Mouse (Mus musculus): Measurements from ENCODE around the gene Zfp646. TPM values are rescaled to one million over a fixed set of nuclear protein-coding genes. Genes with fewer than 3 reads are reported as not detected.

The Zfp646 gene
- polyA plus RNA-seq, 1 experiment = 13.6 TPM

GRCm38 (mm10) chr7:127918203-127918602 lies 42.2 kb downstream of the Zfp646 start:
- Histone ChIP-seq H3K36me3 (ENCODE audit: control insufficient read depth, insufficient read depth, low read length) (0 out of 2 replicates have a peak, but pooled peaks cover 1% of the 10 kb centered on the region), H3K27ac (ENCODE audit: insufficient read depth, low read depth, low read length) (no peak overlapping the region), H3K27me3 (ENCODE audit: control insufficient read depth, insufficient read depth, low read length) (no peaks in the 10 kb centered on the region), H3K4me3 (ENCODE audit: low read depth, low read length) (no peak overlapping the region), H3K4me1 (ENCODE audit: control insufficient read depth, insufficient read depth, insufficient read length, low read length) (peaks cover 13% of the 10 kb centered on the region)
- no peak for TF ChIP-seq POLR2A (IDR thresholded peaks at IDR 0.05; ENCODE audit: low read depth, low read length)
- peak; percentile 59; the same call in 1 of the 2 replicates for TF ChIP-seq CTCF (IDR thresholded peaks at IDR 0.05; ENCODE audit: extremely low read depth, insufficient read length, insufficient replicate concordance, low read depth, low read length)
- 48% methylated on average over 3 of the region's 3 CpGs for WGBS

- TF ChIP-seq CTCF (IDR thresholded peaks at IDR 0.05; ENCODE audit: extremely low read depth, insufficient read length, insufficient replicate concordance, low read depth, low read length) (peak; percentile 14; the same call in 1 of the 2 replicates), POLR2A (IDR thresholded peaks at IDR 0.05; ENCODE audit: low read depth, low read length) (no peak)
- no peaks in the 10 kb centered on the region for H3K27me3 ChIP-seq (ENCODE audit: control insufficient read depth, insufficient read depth, low read length)
- peaks cover 20% of the 10 kb centered on the region for H3K4me1 ChIP-seq (ENCODE audit: control insufficient read depth, insufficient read depth, insufficient read length, low read length)
- H3K4me3 ChIP-seq (ENCODE audit: low read depth, low read length) = no peak overlapping the region
- 0 out of 2 replicates have a peak, but pooled peaks cover 1% of the 10 kb centered on the region for H3K36me3 ChIP-seq (ENCODE audit: control insufficient read depth, insufficient read depth, low read length)
- no peak overlapping the region for H3K27ac ChIP-seq (ENCODE audit: insufficient read depth, low read depth, low read length)
- WGBS = 73% methylated on average over 7 of the region's 7 CpGs
Measured at GRCm38 (mm10) chr7:127919290-127919689, 43.3 kb downstream of the Zfp646 start.

- no peaks in the 10 kb centered on the region for H3K27me3 ChIP-seq (ENCODE audit: control insufficient read depth, insufficient read depth, low read length)
- H3K4me3 ChIP-seq (ENCODE audit: low read depth, low read length) = no peak overlapping the region
- H3K4me1 ChIP-seq (ENCODE audit: control insufficient read depth, insufficient read depth, insufficient read length, low read length) = peaks cover 31% of the 10 kb centered on the region
- WGBS = 49% methylated on average over 8 of the region's 8 CpGs
- H3K27ac ChIP-seq (ENCODE audit: insufficient read depth, low read depth, low read length) = no peak overlapping the region
- H3K36me3 ChIP-seq (ENCODE audit: control insufficient read depth, insufficient read depth, low read length) = peaks cover 15% of the 10 kb centered on the region
- TF ChIP-seq POLR2A (IDR thresholded peaks at IDR 0.05; ENCODE audit: low read depth, low read length) (no peak), CTCF (IDR thresholded peaks at IDR 0.05; ENCODE audit: extremely low read depth, insufficient read length, insufficient replicate concordance, low read depth, low read length) (peak; percentile 48; the same call in 1 of the 2 replicates)
Measured at GRCm38 (mm10) chr7:127921516-127921915, 45.5 kb downstream of the Zfp646 start.

- H3K27ac ChIP-seq (ENCODE audit: insufficient read depth, low read depth, low read length) = peak overlapping the region; percentile 84
- 31% methylated on average over 6 of the region's 6 CpGs for WGBS
- no peak overlapping the region for H3K4me3 ChIP-seq (ENCODE audit: low read depth, low read length)
- peaks cover 42% of the 10 kb centered on the region for H3K4me1 ChIP-seq (ENCODE audit: control insufficient read depth, insufficient read depth, insufficient read length, low read length)
- TF ChIP-seq CTCF (IDR thresholded peaks at IDR 0.05; ENCODE audit: extremely low read depth, insufficient read length, insufficient replicate concordance, low read depth, low read length) = no peak
- no peak for TF ChIP-seq POLR2A (IDR thresholded peaks at IDR 0.05; ENCODE audit: low read depth, low read length)
- H3K27me3 ChIP-seq (ENCODE audit: control insufficient read depth, insufficient read depth, low read length) = no peaks in the 10 kb centered on the region
- peaks cover 15% of the 10 kb centered on the region for H3K36me3 ChIP-seq (ENCODE audit: control insufficient read depth, insufficient read depth, low read length)
Measured at GRCm38 (mm10) chr7:127922451-127923275, 46.6 kb downstream of the Zfp646 start.

GRCm38 (mm10) chr7:127923714-127924113 lies 47.7 kb downstream of the Zfp646 start:
- Histone ChIP-seq H3K27me3 (ENCODE audit: control insufficient read depth, insufficient read depth, low read length) (no peaks in the 10 kb centered on the region), H3K4me1 (ENCODE audit: control insufficient read depth, insufficient read depth, insufficient read length, low read length) (peaks cover 44% of the 10 kb centered on the region), H3K4me3 (ENCODE audit: low read depth, low read length) (no peak overlapping the region), H3K27ac (ENCODE audit: insufficient read depth, low read depth, low read length) (no peak overlapping the region), H3K36me3 (ENCODE audit: control insufficient read depth, insufficient read depth, low read length) (peaks cover 15% of the 10 kb centered on the region)
- 63% methylated on average over 5 of the region's 5 CpGs for WGBS
- TF ChIP-seq POLR2A (IDR thresholded peaks at IDR 0.05; ENCODE audit: low read depth, low read length) (no peak), CTCF (IDR thresholded peaks at IDR 0.05; ENCODE audit: extremely low read depth, insufficient read length, insufficient replicate concordance, low read depth, low read length) (no peak)

- Histone ChIP-seq H3K27me3 (ENCODE audit: control insufficient read depth, insufficient read depth, low read length) (no peaks in the 10 kb centered on the region), H3K4me1 (ENCODE audit: control insufficient read depth, insufficient read depth, insufficient read length, low read length) (peaks cover 44% of the 10 kb centered on the region), H3K4me3 (ENCODE audit: low read depth, low read length) (no peak overlapping the region), H3K27ac (ENCODE audit: insufficient read depth, low read depth, low read length) (peak overlapping the region; percentile 48), H3K36me3 (ENCODE audit: control insufficient read depth, insufficient read depth, low read length) (peaks cover 15% of the 10 kb centered on the region)
- 33% methylated on average over 5 of the region's 5 CpGs for WGBS
- TF ChIP-seq POLR2A (IDR thresholded peaks at IDR 0.05; ENCODE audit: low read depth, low read length) (0 out of 2 replicates have a peak, but pooled peaks have one; percentile 26), CTCF (IDR thresholded peaks at IDR 0.05; ENCODE audit: extremely low read depth, insufficient read length, insufficient replicate concordance, low read depth, low read length) (no peak)
Measured at GRCm38 (mm10) chr7:127925252-127925651, 49.2 kb downstream of the Zfp646 start.

- H3K4me1 ChIP-seq (ENCODE audit: control insufficient read depth, insufficient read depth, insufficient read length, low read length) = peaks cover 44% of the 10 kb centered on the region
- no peak overlapping the region for H3K4me3 ChIP-seq (ENCODE audit: low read depth, low read length)
- H3K27me3 ChIP-seq (ENCODE audit: control insufficient read depth, insufficient read depth, low read length) = no peaks in the 10 kb centered on the region
- peaks cover 15% of the 10 kb centered on the region for H3K36me3 ChIP-seq (ENCODE audit: control insufficient read depth, insufficient read depth, low read length)
- 47% methylated on average over 8 of the region's 8 CpGs for WGBS
- H3K27ac ChIP-seq (ENCODE audit: insufficient read depth, low read depth, low read length) = peak overlapping the region; percentile 48
- TF ChIP-seq POLR2A (IDR thresholded peaks at IDR 0.05; ENCODE audit: low read depth, low read length) (no peak), CTCF (IDR thresholded peaks at IDR 0.05; ENCODE audit: extremely low read depth, insufficient read length, insufficient replicate concordance, low read depth, low read length) (no peak)
Measured at GRCm38 (mm10) chr7:127926066-127926465, 50.0 kb downstream of the Zfp646 start.
